Mouse (Mus musculus) left cerebral cortex, postnatal 36 days (tissue): ENCODE measurements around the gene Taf6l. TPM values are rescaled to one million over a fixed set of nuclear protein-coding genes. Genes with fewer than 3 reads are reported as not detected.
A peak's percentile ranks its signal among the peaks of the same experiment; 100 is the strongest.

Experiments used
- DNase-seq, 2 experiments: peaks; one replicate each; pipeline ENCODE4 v3.0.0; 2021 to 2022; ENCODE audit warnings: low spot score in 2 of 2, mixed read lengths in 1 of 2
- intact Hi-C: fragments of 180-260 bp; cut with DNase I; formaldehyde crosslinking; loops from one replicate; pipeline ENCODE4 v1.15.1; 2025
- total RNA-seq, 2 experiments: library from RNA; stranded (reverse); gene quantifications; 2 replicates each; pipeline ENCODE4 v1.2.3; 2021

Gene Taf6l
- 10 to 100 TPM; 12.5 to 14.4 TPM for total RNA-seq

DNA sequence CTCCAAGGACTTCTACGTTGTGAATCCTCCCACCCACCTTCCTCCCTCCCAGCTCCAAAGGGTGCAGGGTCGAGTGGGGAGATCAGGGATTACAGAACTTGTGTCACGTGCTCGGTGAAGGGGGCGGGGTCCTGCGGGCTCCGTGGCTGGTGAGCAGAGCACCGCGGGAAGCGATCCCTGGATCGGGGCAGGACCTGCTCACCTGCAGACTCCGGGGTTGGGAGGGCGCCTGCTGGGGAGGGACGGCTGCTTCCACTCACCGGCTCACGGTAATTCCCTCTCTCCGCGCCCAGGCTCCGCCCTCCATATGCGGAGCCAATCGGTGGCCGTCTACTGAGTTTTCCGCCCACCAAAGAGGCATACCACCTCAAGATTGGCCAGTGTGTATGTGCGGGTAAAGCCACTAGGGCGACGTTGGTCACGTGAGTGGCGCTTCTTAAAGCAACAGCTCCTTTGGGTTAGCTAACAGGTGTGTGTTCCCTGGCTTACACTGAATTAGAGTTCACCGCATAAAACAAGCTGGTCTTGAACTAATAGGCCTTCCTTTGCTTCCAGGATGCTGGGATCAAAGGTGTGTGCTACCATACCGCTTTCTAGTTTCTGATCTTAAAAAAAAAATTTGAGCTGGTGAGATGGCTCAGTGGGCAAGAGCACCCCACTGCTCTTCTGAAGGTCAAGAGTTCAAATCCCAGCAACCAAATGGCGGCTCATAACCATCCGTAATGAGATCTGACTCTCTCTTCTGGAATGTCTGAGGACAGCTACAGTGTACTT lies at the start of gene Taf6l:
Taf6l (minus strand) TSS at position 410 of the 774 bp plus-strand sequence.
- DNase-seq = peak; percentile 89 to 90
- intact Hi-C loops = no loop called here

GRCm38 (mm10) chr19:8832971-8833370 lies 46.8 kb upstream of the Taf6l start:
- DNase-seq = no peak
- intact Hi-C loops = no loop called here

DNA sequence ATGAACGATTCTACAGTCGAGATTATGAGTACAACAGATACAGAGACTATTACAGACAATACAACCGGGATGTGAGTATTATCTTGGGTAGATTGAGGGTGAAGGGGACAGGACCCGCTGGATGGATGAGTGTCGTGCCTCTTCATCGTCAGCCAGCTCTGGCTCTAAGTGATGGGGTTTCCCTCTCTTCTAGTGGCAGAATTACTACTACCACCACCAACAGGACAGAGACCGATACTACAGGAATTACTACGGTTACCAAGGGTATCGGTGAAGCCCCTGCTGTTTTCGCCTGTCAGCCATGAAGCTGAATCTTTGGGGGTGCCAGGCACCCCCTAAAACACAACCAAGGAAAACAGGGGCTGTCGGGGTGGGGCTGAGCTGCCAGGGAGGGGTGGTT lies 45.0 kb upstream of the Taf6l start:
- intact Hi-C loops = no loop called here
- no peak for DNase-seq

GRCm38 (mm10) chr19:8830664-8831063 lies 44.4 kb upstream of the Taf6l start:
- intact Hi-C loops = no loop called here
- no peak for DNase-seq

- intact Hi-C loops = no loop called here
- no peak for DNase-seq
These were observed 43.4 kb upstream of the Taf6l start, which contains the start of gene AC129217.1 for GRCm38 (mm10) chr19:8829660-8830059. TSS of gene AC129217.1 (plus strand) at chr19:8829773.

- no peak for DNase-seq
- intact Hi-C loops = loop anchor here (5.0 kb wide), 1 partner anchor 50 kb away; the partner anchor contains the start of genes Tmem179b and Tmem223
These were observed 36.5 kb upstream of the Taf6l start for GRCm38 (mm10) chr19:8822696-8823095.

DNA sequence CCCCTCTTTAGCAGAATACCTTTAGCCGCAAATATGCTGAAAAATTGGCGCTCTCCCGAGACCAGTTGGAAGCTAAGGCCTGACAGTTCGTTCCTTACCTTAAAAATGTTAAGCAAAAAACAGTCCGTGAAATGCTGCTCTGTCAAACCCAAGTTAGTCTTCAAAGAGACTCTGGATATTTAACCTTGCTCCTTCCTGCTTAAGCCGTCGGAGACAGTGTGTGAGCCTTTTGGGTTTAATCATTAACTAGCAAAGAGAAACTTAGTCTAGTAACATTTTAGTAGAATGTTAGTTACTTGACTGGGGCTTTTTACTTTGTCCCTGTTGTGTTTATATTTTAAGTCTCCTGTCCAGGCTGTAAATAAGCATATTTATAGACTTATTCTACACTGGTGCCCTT lies 34.9 kb upstream of the Taf6l start:
- DNase-seq = no peak
- intact Hi-C loops = loop anchor here (2.0 to 5.0 kb wide), 2 partner anchors 18 to 49 kb away; partner anchors contain the start of genes Gng3, Tmem179b and Tmem223

DNA sequence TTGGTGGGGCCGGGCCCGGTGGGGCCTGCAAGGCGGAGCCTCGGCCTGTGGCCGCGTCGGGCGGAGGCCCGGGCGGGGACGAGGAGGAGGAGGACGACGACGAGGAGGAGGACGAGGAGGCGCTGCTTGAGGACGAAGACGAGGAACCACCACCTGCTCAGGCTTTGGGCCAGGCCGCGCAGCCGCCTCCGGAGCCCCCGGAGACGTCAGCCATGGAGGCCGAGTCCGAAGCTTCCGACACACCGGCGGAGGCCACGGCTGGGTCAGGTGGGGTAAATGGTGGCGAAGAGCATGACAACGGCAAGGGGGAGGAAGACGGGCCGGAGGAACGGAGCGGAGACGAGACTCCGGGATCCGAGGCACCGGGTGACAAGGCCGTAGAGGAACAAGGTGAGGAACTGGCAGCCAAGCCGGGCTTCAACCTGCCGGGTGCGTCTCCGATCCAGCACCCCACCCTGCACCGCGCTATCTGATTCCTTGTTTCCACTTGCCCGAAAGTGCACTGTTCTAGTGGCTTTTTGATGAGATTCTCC lies 34.3 kb upstream of the Taf6l start:
- DNase-seq = no peak
- intact Hi-C loops = loop anchor here (2.0 to 5.0 kb wide), 2 partner anchors 18 to 48 kb away; partner anchors contain the start of genes Gng3, Tmem179b and Tmem223

GRCm38 (mm10) chr19:8819596-8820423 lies 33.6 kb upstream of the Taf6l start, which contains the start of gene Hnrnpul2:
TSS of gene Hnrnpul2 (plus strand) at chr19:8820010.
- DNase-seq = peak; percentile 99
- intact Hi-C loops = loop anchor here (2.0 to 5.0 kb wide), 2 partner anchors 19 to 48 kb away; partner anchors contain the start of genes Gng3, Tmem179b and Tmem223

DNA sequence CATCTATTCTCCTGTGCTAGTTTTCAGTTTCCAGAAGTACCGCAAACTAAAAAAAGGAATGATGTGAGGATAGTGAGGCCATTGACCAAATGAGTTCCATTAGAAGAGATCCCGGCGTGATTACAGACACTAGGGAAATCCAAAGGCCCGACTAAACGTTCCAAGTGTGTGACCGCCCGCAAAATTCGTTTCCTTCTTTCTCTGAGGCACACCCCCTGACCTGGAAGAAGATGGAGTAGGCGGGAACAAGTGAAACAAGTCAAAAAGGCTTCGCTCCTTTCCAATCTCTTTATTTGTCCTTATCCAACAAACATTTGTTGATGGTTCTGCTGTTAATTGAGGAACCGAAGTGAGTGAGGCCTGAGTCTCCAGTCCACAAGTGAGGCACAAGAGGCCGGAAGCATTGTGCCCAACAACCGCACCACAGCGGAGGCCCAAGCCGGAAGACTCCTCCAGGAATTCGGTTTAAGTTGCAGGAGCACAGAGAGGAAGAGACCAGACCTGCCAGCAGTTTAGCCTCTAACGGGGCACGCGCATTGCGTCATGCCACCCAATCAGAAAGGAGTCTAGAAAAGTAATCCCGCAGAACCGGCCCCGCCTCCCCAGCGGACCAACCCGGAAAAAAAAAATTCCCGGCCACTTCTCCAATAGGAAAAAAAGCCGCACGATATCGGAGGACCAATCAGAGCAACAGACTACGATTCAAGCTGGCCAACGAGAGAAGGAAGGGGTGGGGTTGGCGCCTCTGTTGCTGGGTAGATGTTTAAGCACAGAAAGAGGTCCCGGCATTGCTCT lies 32.8 kb upstream of the Taf6l start, which contains the start of gene Ttc9c:
Ttc9c (minus strand) TSS at position 533 of the 795 bp plus-strand sequence.
- peak; percentile 96 for DNase-seq
- intact Hi-C loops = no loop called here

- no peak for DNase-seq
- intact Hi-C loops = no loop called here
These were observed 32.1 kb upstream of the Taf6l start for GRCm38 (mm10) chr19:8818301-8818798.

DNA sequence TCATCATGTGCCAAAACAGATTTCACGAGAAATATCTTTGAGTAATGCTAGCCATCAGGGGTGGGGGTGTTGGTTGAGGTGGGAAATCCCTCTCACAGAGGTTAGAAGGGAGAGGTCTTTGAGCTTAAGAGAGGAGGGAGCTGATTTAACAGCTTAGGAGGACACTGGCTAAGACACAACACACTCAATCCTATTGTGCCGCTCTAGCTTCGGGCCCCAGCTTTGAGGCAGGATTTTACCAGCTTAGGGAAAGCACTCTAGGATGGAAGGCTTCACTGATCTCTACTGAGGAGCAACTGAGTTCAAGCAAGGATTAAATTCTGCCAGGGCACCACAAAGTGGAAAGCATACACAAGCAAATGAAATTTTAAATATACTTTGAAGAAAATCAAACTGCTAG lies 30.8 kb upstream of the Taf6l start:
- intact Hi-C loops = no loop called here
- no peak for DNase-seq

DNA sequence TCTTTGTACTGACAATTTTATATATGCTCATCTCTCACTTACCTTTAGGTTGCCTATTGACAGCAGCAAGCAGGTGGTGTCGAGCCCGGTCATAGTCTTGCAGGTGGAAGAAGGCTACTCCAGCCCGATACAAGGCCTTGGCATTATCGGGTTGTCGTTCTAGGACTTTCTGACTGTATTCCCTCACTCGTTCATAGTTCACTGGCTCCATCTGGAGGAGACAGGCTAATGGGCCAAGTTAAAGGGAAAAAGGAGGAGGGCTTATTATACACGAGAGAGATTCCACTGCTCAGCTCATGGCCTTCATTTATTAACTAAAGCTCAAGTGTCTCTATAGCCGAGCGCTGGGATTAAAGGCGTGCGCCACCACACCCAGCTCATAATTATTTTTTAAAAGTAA lies 29.6 kb upstream of the Taf6l start:
- DNase-seq = no peak
- intact Hi-C loops = no loop called here

- DNase-seq = no peak
- intact Hi-C loops = no loop called here
These were observed 20.6 kb upstream of the Taf6l start for GRCm38 (mm10) chr19:8806810-8807209.

DNA sequence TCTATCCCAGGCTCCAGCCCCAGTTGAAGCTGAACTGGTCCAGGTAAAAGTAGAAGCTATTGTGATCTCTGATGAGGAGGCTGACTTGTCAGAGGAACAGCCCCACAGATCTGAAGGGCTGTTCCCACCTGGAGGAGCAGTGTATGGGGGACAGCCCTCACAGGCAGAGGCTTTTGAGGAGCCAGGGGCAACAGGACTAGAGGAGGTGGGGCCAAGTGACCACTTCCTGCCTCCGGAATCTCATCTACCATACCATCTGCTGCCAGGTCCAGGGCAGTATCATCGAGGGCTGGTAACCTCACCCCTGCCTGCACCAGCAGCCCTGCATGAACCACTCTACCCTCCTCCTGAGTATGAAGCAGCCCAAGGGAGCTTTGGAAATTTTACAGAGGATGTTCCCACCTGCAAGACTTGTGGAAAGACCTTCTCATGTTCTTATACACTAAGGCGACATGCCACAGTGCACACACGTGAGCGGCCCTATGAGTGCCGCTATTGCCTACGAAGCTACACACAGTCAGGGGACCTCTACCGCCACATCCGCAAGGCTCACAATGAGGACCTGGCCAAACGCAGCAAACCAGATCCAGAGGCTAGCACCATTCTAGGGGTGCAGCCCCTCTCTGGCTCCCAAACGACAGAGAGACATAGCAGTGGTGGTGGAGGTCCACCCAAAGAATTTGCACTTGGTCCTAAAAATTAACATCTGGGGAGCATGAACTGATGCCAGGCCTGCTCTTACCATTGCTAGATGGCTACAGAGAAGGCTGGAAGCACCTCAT lies 17.9 kb upstream of the Taf6l start:
- intact Hi-C loops = no loop called here
- DNase-seq = no peak

GRCm38 (mm10) chr19:8803204-8803780 lies 17.1 kb upstream of the Taf6l start:
- DNase-seq = no peak
- intact Hi-C loops = no loop called here

DNA sequence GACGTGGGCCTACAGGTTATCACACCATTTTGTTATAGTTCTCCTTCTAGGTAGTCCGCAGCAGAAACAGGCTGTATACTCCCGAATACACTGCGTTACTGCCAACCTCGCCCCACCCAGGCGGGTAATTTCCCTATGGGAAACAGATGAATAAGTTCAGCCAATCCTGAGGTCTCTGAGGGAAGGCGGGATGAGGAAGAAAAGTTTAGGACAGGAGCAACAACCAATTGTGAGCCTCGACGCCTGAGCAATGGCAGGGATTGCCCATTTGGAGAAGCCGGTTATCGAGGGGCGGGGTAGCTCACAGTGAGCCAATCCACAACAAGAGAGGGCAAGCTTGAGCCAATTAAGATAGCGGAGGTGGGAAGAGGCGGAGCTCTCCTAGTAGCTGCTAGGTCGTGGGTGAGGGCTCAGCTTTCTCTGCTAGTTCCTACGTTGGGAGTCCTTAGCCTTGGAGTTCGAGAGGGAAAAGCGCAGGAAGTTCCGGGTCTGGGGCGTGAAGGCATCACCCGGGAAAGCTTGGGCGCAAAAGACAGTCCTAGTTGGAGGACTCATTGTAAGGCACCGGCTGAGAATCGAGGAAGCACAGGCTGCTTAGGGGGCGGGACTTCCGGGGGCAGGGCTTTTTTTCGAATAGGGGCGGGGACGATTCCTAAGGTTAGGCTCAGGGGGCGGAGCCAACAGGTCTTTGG lies 16.1 kb upstream of the Taf6l start, which contains the start of gene Zbtb3:
Zbtb3 (plus strand) TSS at position 426 of the 692 bp plus-strand sequence.
- intact Hi-C loops = no loop called here
- DNase-seq = peak; percentile 95
